Mouse (Mus musculus) liver, postnatal 0 days (tissue): ENCODE measurements at regions not wholly inside any gene's neighbourhood (a gene's known extent, or its start where the extent isn't known, plus 50 kb on each side); places are given as distances from the start of the nearest gene placed in this dataset.

Source experiments
- ATAC-seq: fragments of 200-750 bp; cut with Nextera tagmentation; 2 replicates; pipeline ENCODE4 v1.8.0; 2017; ENCODE audit warnings: mild to moderate bottlenecking, moderate library complexity
- DNase-seq: peaks from one replicate; pipeline ENCODE4 v3.0.0-alpha.2; 2016
- H3K27ac ChIP-seq: fragments of 300-500 bp; sonication (generic); 2 replicates; pipeline ENCODE4 v1.5.1; 2014; ENCODE audit warnings: antibody characterized with exemption, moderate library complexity, mild to moderate bottlenecking, low read depth
- H3K27me3 ChIP-seq: fragments of 300-500 bp; sonication (generic); 2 replicates; pipeline ENCODE4 v1.6.1; 2014; ENCODE audit warnings: low read length, control low read depth, mixed read lengths; ENCODE audit not compliant: insufficient read depth
- H3K36me3 ChIP-seq: fragments of 300-500 bp; sonication (generic); replicated peaks from 2 replicates; pipeline ENCODE4 v1.6.1; 2014; ENCODE audit warnings: mild to moderate bottlenecking, control low read depth, low read length, moderate library complexity, mixed read lengths; ENCODE audit not compliant: insufficient read depth
- H3K4me1 ChIP-seq: fragments of 300-500 bp; sonication (generic); 2 replicates; pipeline ENCODE4 v1.6.1; 2014; ENCODE audit warnings: antibody characterized with exemption, mild to moderate bottlenecking, control low read depth; ENCODE audit not compliant: insufficient read depth
- H3K4me2 ChIP-seq: fragments of 300-500 bp; sonication (generic); 2 replicates; pipeline ENCODE4 v1.6.1; 2014; ENCODE audit warnings: low read depth, mild to moderate bottlenecking, low read length, moderate library complexity, mixed read lengths
- H3K4me3 ChIP-seq: fragments of 300-500 bp; sonication (generic); 2 replicates; pipeline ENCODE4 v1.5.1; 2014; ENCODE audit warnings: low read depth, low read length
- H3K9ac ChIP-seq: fragments of 300-500 bp; sonication (generic); replicated peaks from 2 replicates; pipeline ENCODE4 v1.6.1; 2014; ENCODE audit warnings: mild to moderate bottlenecking, moderate library complexity
- H3K9me3 ChIP-seq: fragments of 300-500 bp; sonication (generic); 2 replicates; pipeline ENCODE4 v1.6.1; 2016; ENCODE audit warnings: mild to moderate bottlenecking, control low read depth, low read length, mixed read lengths
- CTCF ChIP-seq: sonication (generic); IDR thresholded peaks from 2 replicates; pipeline ENCODE4 v1.5.1; 2016; ENCODE audit warnings: antibody characterized with exemption, low read depth
- EP300 ChIP-seq: IDR thresholded peaks from 2 replicates; pipeline ENCODE4 v1.6.1; 2016; ENCODE audit warnings: antibody characterized with exemption, low read depth, mild to moderate bottlenecking
- WGBS: fragments of 180-500 bp; shearing (Covaris S2); extraction: QIAGEN DNeasy Blood & Tissue Kit; methylation state at CpG from one replicate; pipeline ENCODE4 v1.1.7; 2014; ENCODE audit not compliant: insufficient replicate concordance; 5-methylcytosine and 5-hydroxymethylcytosine counted together

- WGBS: 71% methylated on average over 5 of the region's 5 CpGs
- no peak overlapping the region for H3K9ac ChIP-seq
- DNase-seq (no peak), ATAC-seq (no peak)
- no peak overlapping the region for H3K27ac ChIP-seq
- H3K4me3 ChIP-seq: no peak overlapping the region
- H3K4me2 ChIP-seq: no peak overlapping the region
- H3K27me3 ChIP-seq: no peaks in the 10 kb centered on the region
- TF ChIP-seq CTCF (no peak), EP300 (no peak)
- H3K4me1 ChIP-seq: peaks cover 4% of the 10 kb centered on the region; the same call in 1 of the 2 replicates
- H3K9me3 ChIP-seq: no peaks in the 10 kb centered on the region
- no peaks in the 10 kb centered on the region for H3K36me3 ChIP-seq
These were observed 360.2 kb downstream of the Rps15a start for GRCm38 (mm10) chr7:117755830-117756229.

- Histone ChIP-seq H3K27ac (no peak overlapping the region), H3K9ac (no peak overlapping the region), H3K9me3 (no peaks in the 10 kb centered on the region), H3K4me2 (no peak overlapping the region), H3K4me1 (peaks cover 4% of the 10 kb centered on the region; the same call in 1 of the 2 replicates), H3K4me3 (no peak overlapping the region), H3K27me3 (no peaks in the 10 kb centered on the region), H3K36me3 (no peaks in the 10 kb centered on the region)
- TF ChIP-seq EP300 (no peak), CTCF (no peak)
- 67% methylated on average over 5 of the region's 5 CpGs for WGBS
- ATAC-seq (peak; percentile 13; the same call in 1 of the 2 replicates), DNase-seq (no peak)
These were observed 362.7 kb downstream of the Rps15a start for GRCm38 (mm10) chr7:117753296-117753695.

GRCm38 (mm10) chr7:117752302-117753185 lies 363.4 kb downstream of the Rps15a start:
- H3K27ac ChIP-seq: no peak overlapping the region
- H3K9me3 ChIP-seq: no peaks in the 10 kb centered on the region
- no peaks in the 10 kb centered on the region for H3K36me3 ChIP-seq
- H3K4me2 ChIP-seq: no peak overlapping the region
- WGBS: 32% methylated on average over 12 of the region's 12 CpGs
- H3K4me1 ChIP-seq: peaks cover 4% of the 10 kb centered on the region; the same call in 1 of the 2 replicates
- DNase-seq (no peak), ATAC-seq (peak; percentile 70)
- H3K4me3 ChIP-seq: no peak overlapping the region
- H3K9ac ChIP-seq: no peak overlapping the region
- no peaks in the 10 kb centered on the region for H3K27me3 ChIP-seq
- no peak for TF ChIP-seq CTCF
- TF ChIP-seq EP300: peak; percentile 71

- Histone ChIP-seq H3K4me2 (no peak overlapping the region), H3K9ac (no peak overlapping the region), H3K4me1 (peaks cover 4% of the 10 kb centered on the region; the same call in 1 of the 2 replicates), H3K36me3 (no peaks in the 10 kb centered on the region), H3K4me3 (no peak overlapping the region), H3K27ac (no peak overlapping the region), H3K9me3 (no peaks in the 10 kb centered on the region), H3K27me3 (no peaks in the 10 kb centered on the region)
- no peak for ATAC-seq
- TF ChIP-seq CTCF (no peak), EP300 (no peak)
- WGBS: 63% methylated on average over 4 of the region's 4 CpGs
- DNase-seq: no peak
These were observed 367.2 kb downstream of the Xylt1 start for GRCm38 (mm10) chr7:117747991-117748390.

GRCm38 (mm10) chr7:117746393-117746792 lies 365.6 kb downstream of the Xylt1 start:
- ATAC-seq: no peak
- no peak for DNase-seq
- Histone ChIP-seq H3K27ac (no peak overlapping the region), H3K4me3 (no peak overlapping the region), H3K27me3 (no peaks in the 10 kb centered on the region), H3K4me1 (no peaks in the 10 kb centered on the region), H3K4me2 (no peak overlapping the region), H3K36me3 (no peaks in the 10 kb centered on the region), H3K9me3 (no peaks in the 10 kb centered on the region), H3K9ac (no peak overlapping the region)
- TF ChIP-seq CTCF (no peak), EP300 (no peak)
- 67% methylated on average over 4 of the region's 4 CpGs for WGBS

- TF ChIP-seq EP300 (no peak), CTCF (no peak)
- Histone ChIP-seq H3K9me3 (no peaks in the 10 kb centered on the region), H3K27me3 (no peaks in the 10 kb centered on the region), H3K4me1 (no peaks in the 10 kb centered on the region), H3K4me2 (no peak overlapping the region), H3K4me3 (no peak overlapping the region), H3K27ac (no peak overlapping the region), H3K9ac (no peak overlapping the region), H3K36me3 (no peaks in the 10 kb centered on the region)
- WGBS: 53% methylated on average over 6 of the region's 6 CpGs
- DNase-seq (no peak), ATAC-seq (no peak)
These were observed 358.9 kb downstream of the Xylt1 start for GRCm38 (mm10) chr7:117739706-117740105.
